Mouse (Mus musculus) megakaryocyte, embryonic 14.5 days (primary cell): ENCODE data around the gene Adprh. TPM values are rescaled to one million over a fixed set of nuclear protein-coding genes. Genes with fewer than 3 reads are reported as not detected.
A peak's percentile ranks its signal among the peaks of the same experiment; 100 is the strongest.

Source experiments
- H3K27me3 ChIP-seq: replicated peaks from 2 replicates; pipeline ENCODE3; 2012; ENCODE audit warnings: inconsistent platforms
- H3K36me3 ChIP-seq: replicated peaks from 2 replicates; pipeline ENCODE3; 2012; ENCODE audit warnings: low read length, inconsistent platforms, mixed read lengths
- H3K4me1 ChIP-seq: 2 replicates; pipeline ENCODE4 v1.6.1; 2012; ENCODE audit warnings: inconsistent platforms
- H3K4me3 ChIP-seq: replicated peaks from 2 replicates; pipeline ENCODE3; 2012; ENCODE audit warnings: moderate library complexity, mild to moderate bottlenecking, inconsistent platforms
- H3K9me3 ChIP-seq: 2 replicates; pipeline ENCODE4 v1.6.1; 2012; ENCODE audit warnings: inconsistent platforms
- FLI1 ChIP-seq: IDR thresholded peaks from 2 replicates; pipeline ENCODE4 v1.6.1; 2012; ENCODE audit warnings: low read length, inconsistent platforms, mixed read lengths
- GATA1 ChIP-seq: IDR thresholded peaks from 3 replicates; pipeline ENCODE4 v1.6.1; 2012; ENCODE audit warnings: mixed read lengths, low read length, inconsistent platforms, borderline replicate concordance
- polyA plus RNA-seq: library from polyadenylated mRNA; stranded (reverse); fragments of >175 nt; gene quantifications from 2 replicates; pipeline ENCODE4 v1.2.3, GENCODE M21; 2012; ENCODE audit warnings: low replicate concordance; ENCODE audit not compliant: insufficient read depth

The Adprh gene
- polyA plus RNA-seq, 1 experiment, result 423 TPM

GRCm38 (mm10) chr16:38467091-38467916 lies 14.8 kb upstream of the Adprh start:
- peaks cover 31% of the 10 kb centered on the region for H3K27me3 ChIP-seq
- H3K4me3 ChIP-seq, result no peak overlapping the region
- peaks cover 54% of the 10 kb centered on the region for H3K4me1 ChIP-seq
- TF ChIP-seq GATA1 (no peak), FLI1 (no peak)
- H3K9me3 ChIP-seq, result no peaks in the 10 kb centered on the region
- no peaks in the 10 kb centered on the region for H3K36me3 ChIP-seq

GRCm38 (mm10) chr16:38466089-38466488 lies 13.6 kb upstream of the Adprh start:
- Histone ChIP-seq H3K36me3 (no peaks in the 10 kb centered on the region), H3K9me3 (no peaks in the 10 kb centered on the region), H3K4me1 (peaks cover 56% of the 10 kb centered on the region), H3K27me3 (peaks cover 34% of the 10 kb centered on the region), H3K4me3 (no peak overlapping the region)
- no peak for TF ChIP-seq GATA1

GRCm38 (mm10) chr16:38463305-38463704 lies 10.8 kb upstream of the Adprh start:
- Histone ChIP-seq H3K4me1 (peaks cover 50% of the 10 kb centered on the region), H3K36me3 (no peaks in the 10 kb centered on the region), H3K27me3 (peaks cover 26% of the 10 kb centered on the region), H3K9me3 (no peaks in the 10 kb centered on the region), H3K4me3 (no peak overlapping the region)
- no peak for TF ChIP-seq GATA1
- no peak for TF ChIP-seq FLI1

GRCm38 (mm10) chr16:38462161-38462560 lies 9.7 kb upstream of the Adprh start:
- H3K36me3 ChIP-seq, result no peaks in the 10 kb centered on the region
- H3K27me3 ChIP-seq, result peaks cover 17% of the 10 kb centered on the region
- H3K4me3 ChIP-seq, result no peak overlapping the region
- TF ChIP-seq FLI1 (no peak), GATA1 (no peak)
- H3K9me3 ChIP-seq, result no peaks in the 10 kb centered on the region
- peaks cover 39% of the 10 kb centered on the region for H3K4me1 ChIP-seq

GRCm38 (mm10) chr16:38461749-38462148 lies 9.2 kb upstream of the Adprh start:
- Histone ChIP-seq H3K36me3 (no peaks in the 10 kb centered on the region), H3K4me1 (peaks cover 41% of the 10 kb centered on the region), H3K4me3 (no peak overlapping the region), H3K9me3 (no peaks in the 10 kb centered on the region), H3K27me3 (peaks cover 15% of the 10 kb centered on the region)
- TF ChIP-seq FLI1 (no peak), GATA1 (no peak)

GRCm38 (mm10) chr16:38459990-38460389 lies 7.5 kb upstream of the Adprh start:
- H3K4me3 ChIP-seq, result no peak overlapping the region
- H3K27me3 ChIP-seq, result peaks cover 11% of the 10 kb centered on the region
- TF ChIP-seq FLI1, result no peak
- TF ChIP-seq GATA1, result no peak
- H3K9me3 ChIP-seq, result no peaks in the 10 kb centered on the region
- H3K36me3 ChIP-seq, result no peaks in the 10 kb centered on the region
- peaks cover 36% of the 10 kb centered on the region for H3K4me1 ChIP-seq

GRCm38 (mm10) chr16:38458600-38459280 lies 6.2 kb upstream of the Adprh start:
- Histone ChIP-seq H3K27me3 (peaks cover 10% of the 10 kb centered on the region), H3K4me1 (peaks cover 46% of the 10 kb centered on the region), H3K4me3 (no peak overlapping the region), H3K36me3 (no peaks in the 10 kb centered on the region), H3K9me3 (no peaks in the 10 kb centered on the region)
- TF ChIP-seq FLI1 (no peak), GATA1 (no peak)

GRCm38 (mm10) chr16:38456812-38457567 lies 4.5 kb upstream of the Adprh start:
- Histone ChIP-seq H3K36me3 (no peaks in the 10 kb centered on the region), H3K9me3 (no peaks in the 10 kb centered on the region), H3K27me3 (peaks cover under 1% of the 10 kb centered on the region), H3K4me3 (peak overlapping the region; percentile 57), H3K4me1 (peaks cover 49% of the 10 kb centered on the region)
- no peak for TF ChIP-seq FLI1
- TF ChIP-seq GATA1, result no peak

GRCm38 (mm10) chr16:38455511-38456418 lies 3.3 kb upstream of the Adprh start, which contains the start of gene Cd80:
Gene Cd80, plus strand, starts transcription at chr16:38455561.
- Histone ChIP-seq H3K9me3 (no peaks in the 10 kb centered on the region), H3K4me1 (peaks cover 55% of the 10 kb centered on the region), H3K36me3 (peaks cover 6% of the 10 kb centered on the region), H3K4me3 (no peak within 1 kb of the TSS), H3K27me3 (no peaks in the 10 kb centered on the region)
- TF ChIP-seq GATA1 (no peak), FLI1 (no peak)
